In the genomic region with DNA sequence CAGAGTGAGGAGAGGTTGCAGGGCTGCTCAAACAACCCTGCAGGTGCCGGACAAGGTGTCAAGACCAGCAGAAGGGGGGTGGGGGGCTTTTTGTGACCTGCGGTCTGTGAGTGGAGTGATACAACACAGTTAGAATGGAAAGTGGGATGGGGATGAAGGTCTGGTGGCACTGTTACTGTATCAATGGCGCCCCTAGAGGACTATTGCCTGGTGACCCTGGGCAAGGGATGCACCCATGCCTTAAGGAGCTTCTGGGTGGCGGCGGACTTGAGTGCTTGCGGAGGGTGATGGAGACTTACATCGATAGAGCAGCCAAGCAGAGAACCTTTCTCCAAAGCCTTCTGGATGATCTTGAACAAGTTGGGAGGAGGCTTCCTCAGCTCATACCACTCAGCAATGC, we compare ENCODE assay signal across 8 mouse cellular contexts. TPM values are rescaled to one million over a fixed set of nuclear protein-coding genes. Genes with fewer than 3 reads are reported as not detected.
DNase-seq lines count a peak whose midpoint lies in the region; ATAC-seq and TF ChIP-seq lines count a peak whose summit lies in the region.

No protein-coding gene starts in this region.

- peak; percentile 53 for TF ChIP-seq CTCF in kidney, postnatal 0 days (IDR thresholded peaks at IDR 0.05; ENCODE audit: low read depth)
- TF ChIP-seq CTCF in embryonic fibroblast, embryonic 13.5 days (IDR thresholded peaks at IDR 0.05; ENCODE audit: borderline replicate concordance, insufficient read depth, low read length), result no peak

- H3K27me3 ChIP-seq in kidney, postnatal 0 days (ENCODE audit: insufficient read depth, low read length), result no peaks in the 10 kb centered on the region
- H3K27me3 ChIP-seq in midbrain, embryonic 16.5 days (ENCODE audit: control insufficient read depth, insufficient read depth, low read depth, low read length), result no peaks in the 10 kb centered on the region

- no peaks in the 10 kb centered on the region for H3K9me3 ChIP-seq in kidney, postnatal 0 days (replicated peaks; ENCODE audit: low read length)
- no peaks in the 10 kb centered on the region for H3K9me3 ChIP-seq in midbrain, embryonic 16.5 days (replicated peaks; ENCODE audit: control insufficient read depth, low read length, poor library complexity, severe bottlenecking)

- no peak overlapping the region for H3K9ac ChIP-seq in kidney, postnatal 0 days (ENCODE audit: low read depth, low read length)
- H3K9ac ChIP-seq in midbrain, embryonic 16.5 days (ENCODE audit: low read depth, low read length), result no peak overlapping the region

- no peak overlapping the region for H3K4me2 ChIP-seq in kidney, postnatal 0 days (ENCODE audit: low read length)
- H3K4me2 ChIP-seq in midbrain, embryonic 16.5 days (ENCODE audit: low read length), result no peak overlapping the region; the same call in 1 of the 2 replicates

- H3K4me3 ChIP-seq in kidney, postnatal 0 days (replicated peaks; ENCODE audit: low read depth, low read length), result no peak overlapping the region
- no peak overlapping the region for H3K4me3 ChIP-seq in embryonic fibroblast, embryonic 13.5 days (ENCODE audit: insufficient read depth, low read length)
- no peak overlapping the region for H3K4me3 ChIP-seq in midbrain, embryonic 16.5 days (ENCODE audit: low read depth, low read length)

- DNase-seq in kidney, postnatal 0 days (ENCODE audit: low spot score), result no peak
- no peak for DNase-seq in kidney, postnatal 10 days
- DNase-seq in R1 (ENCODE audit: low read depth, low spot score), result peak; percentile 60
- DNase-seq in adrenal gland, postnatal 10 days, result no peak
- DNase-seq in adrenal gland, postnatal 25 days, result no peak
- no peak for DNase-seq in adrenal gland, postnatal 14 days

- WGBS in kidney, postnatal 0 days, result 83% methylated on average over 7 of the region's 7 CpGs
- 80% methylated on average over 7 of the region's 7 CpGs for WGBS in midbrain, embryonic 16.5 days

- TF ChIP-seq POLR2A in embryonic fibroblast, embryonic 13.5 days (IDR thresholded peaks at IDR 0.05; ENCODE audit: low read depth, low read length), result no peak

- peaks cover 12% of the 10 kb centered on the region for H3K4me1 ChIP-seq in kidney, postnatal 0 days (replicated peaks; ENCODE audit: insufficient read depth, low read length)
- H3K4me1 ChIP-seq in embryonic fibroblast, embryonic 13.5 days (ENCODE audit: control insufficient read depth, insufficient read depth, low read length), result peaks cover 8% of the 10 kb centered on the region
- peaks cover 5% of the 10 kb centered on the region; the same call in 1 of the 2 replicates for H3K4me1 ChIP-seq in midbrain, embryonic 16.5 days (ENCODE audit: control insufficient read depth, insufficient read depth, low read length)

- no peak for ATAC-seq in kidney, postnatal 0 days (replicated peaks; ENCODE audit: low FRiP score, low read depth)
- ATAC-seq in midbrain, embryonic 16.5 days, result no peak

- peaks cover 35% of the 10 kb centered on the region; the same call in 1 of the 2 replicates for H3K36me3 ChIP-seq in kidney, postnatal 0 days (ENCODE audit: insufficient read depth, low read length)
- H3K36me3 ChIP-seq in midbrain, embryonic 16.5 days (ENCODE audit: control insufficient read depth, insufficient read depth, low read length), result peaks cover 17% of the 10 kb centered on the region

- H3K27ac ChIP-seq in kidney, postnatal 0 days, result no peak overlapping the region
- H3K27ac ChIP-seq in embryonic fibroblast, embryonic 13.5 days (ENCODE audit: insufficient read depth, low read length), result peak overlapping the region; percentile 62
- peak overlapping the region; percentile 60 for H3K27ac ChIP-seq in midbrain, embryonic 16.5 days (ENCODE audit: low read length)

RNA-seq across cellular contexts. Expression of gene Capn2, which starts 26.8 kb away (rescaled TPM):
- polyA plus RNA-seq in kidney, postnatal 0 days (2015; fragmentation: Nextera tagmentation; extraction: Ambion mirVana), result 95.1 and 106 TPM in 2 replicates
- 244 and 338 TPM in 2 replicates for polyA plus RNA-seq in embryonic fibroblast, embryonic 13.5 days (2011; ENCODE audit: insufficient read length, low read depth, missing spikeins)
- 84.5 and 89.8 TPM in 2 replicates for polyA plus RNA-seq in midbrain, embryonic 16.5 days (2015; fragmentation: Nextera tagmentation; extraction: Ambion mirVana)
- 10 to 100 TPM; 79.3 to 94.3 TPM for total RNA-seq in adrenal gland, postnatal 10 days (2021)
- 52.1 and 56.2 TPM in 2 replicates for total RNA-seq in adrenal gland, postnatal 25 days (2021)
- total RNA-seq in adrenal gland, postnatal 14 days (2021), result 72.2 and 78.0 TPM in 2 replicates
